Mouse (Mus musculus) adrenal gland, postnatal 10 days (tissue): ENCODE results near the gene Ptprr. TPM values are rescaled to one million over a fixed set of nuclear protein-coding genes. Genes with fewer than 3 reads are reported as not detected.

Experiments used
- DNase-seq: peaks from one replicate; pipeline ENCODE4 v3.0.0; 2021; ENCODE audit warnings: mixed read lengths
- long read RNA-seq, 2 experiments: library from polyadenylated mRNA; stranded (forward); transcript quantifications; one replicate each; pipeline ENCODE4 v2.0.0; 2021
- total RNA-seq, 2 experiments: library from RNA; stranded (reverse); gene quantifications; 2 replicates each; pipeline ENCODE4 v1.2.3; 2021

The Ptprr gene
- total RNA-seq = 1 to 10 TPM; 5.7 to 7.7 TPM
- long read RNA-seq, experiment 1, partial matches to known transcripts = 5 of 7 reads
- long read RNA-seq, experiment 1, other reads (novel, unspliced or antisense) = 0 of 7 reads
- long read RNA-seq, experiment 2, partial matches to known transcripts = 2 of 4 reads
- long read RNA-seq, experiment 2, other reads (novel, unspliced or antisense) = 1 of 4 reads

DNA sequence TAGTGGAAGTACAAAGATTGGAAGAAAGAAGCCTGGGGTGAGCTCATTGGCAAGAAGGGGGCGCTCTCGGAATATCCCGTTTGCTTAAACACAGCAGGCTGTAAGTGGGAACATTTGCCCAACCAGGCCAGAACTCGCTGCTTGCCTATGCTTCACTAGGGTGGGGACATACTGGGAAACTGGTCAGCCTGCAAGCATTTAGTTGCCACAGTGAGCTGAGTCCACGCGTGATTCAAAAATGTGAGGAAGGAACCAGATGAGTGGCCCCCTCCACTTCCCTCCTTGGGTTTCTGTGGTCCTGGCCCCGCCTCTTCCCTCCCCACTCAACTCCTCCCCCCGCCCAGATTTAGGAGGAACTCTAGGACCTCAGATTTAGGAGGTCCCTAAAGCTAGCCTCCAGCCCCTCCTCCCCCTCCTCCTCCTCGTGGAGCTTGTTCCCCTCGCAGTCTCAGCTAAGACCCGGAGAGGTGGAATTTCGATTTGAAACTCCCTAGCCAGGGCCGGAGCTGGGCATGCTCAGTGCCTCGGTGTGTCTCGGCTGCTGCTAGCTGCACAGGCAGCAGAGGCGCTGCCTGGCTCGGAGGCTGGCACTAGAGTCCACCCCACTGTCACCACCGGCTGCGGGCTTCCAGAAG is at the start of gene Ptprr:
TSS of gene Ptprr (plus strand) at position 369 of the 635 bp plus-strand sequence.
- peak; percentile 64 for DNase-seq

DNA sequence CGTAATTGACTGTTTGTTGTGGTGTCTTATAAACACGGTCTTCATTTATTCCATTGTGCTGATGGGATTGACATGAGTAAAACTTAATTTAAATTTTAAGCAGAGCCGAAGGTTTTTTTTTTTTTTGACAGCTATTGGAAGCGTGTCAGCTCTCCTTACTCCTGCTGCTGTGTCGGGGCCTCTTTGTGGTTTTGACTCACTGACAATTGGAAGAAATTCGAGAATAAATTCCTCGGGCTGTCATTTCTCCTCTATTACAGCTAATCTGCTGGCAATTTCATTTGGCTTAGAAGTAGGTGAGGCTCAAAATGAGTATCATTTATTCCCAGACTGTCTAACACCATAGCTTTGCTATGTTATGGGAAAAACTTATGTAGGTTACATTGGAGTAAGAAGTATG is 41.7 kb upstream of the Ptprr start:
- no peak for DNase-seq

DNA sequence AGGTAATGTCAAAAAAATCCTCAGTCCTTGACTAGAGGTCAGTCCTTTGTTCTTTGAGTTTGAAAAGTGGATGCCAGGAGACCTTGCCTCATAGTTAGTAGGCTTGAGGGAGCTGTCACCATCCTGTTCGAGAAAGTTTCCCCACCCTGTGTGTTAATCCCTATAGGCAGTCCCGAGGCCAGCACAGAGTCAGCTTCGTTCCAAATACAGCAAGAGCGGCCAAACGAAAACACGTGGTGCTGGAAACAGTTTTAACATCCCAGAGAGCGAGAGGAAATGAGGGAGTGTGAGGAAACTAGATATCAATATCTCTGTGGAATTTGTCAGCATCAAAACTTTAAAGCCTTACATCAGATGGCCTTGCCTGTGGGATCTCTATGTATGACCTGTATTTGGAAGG is 39.0 kb upstream of the Ptprr start:
- peak; percentile 17 for DNase-seq

DNA sequence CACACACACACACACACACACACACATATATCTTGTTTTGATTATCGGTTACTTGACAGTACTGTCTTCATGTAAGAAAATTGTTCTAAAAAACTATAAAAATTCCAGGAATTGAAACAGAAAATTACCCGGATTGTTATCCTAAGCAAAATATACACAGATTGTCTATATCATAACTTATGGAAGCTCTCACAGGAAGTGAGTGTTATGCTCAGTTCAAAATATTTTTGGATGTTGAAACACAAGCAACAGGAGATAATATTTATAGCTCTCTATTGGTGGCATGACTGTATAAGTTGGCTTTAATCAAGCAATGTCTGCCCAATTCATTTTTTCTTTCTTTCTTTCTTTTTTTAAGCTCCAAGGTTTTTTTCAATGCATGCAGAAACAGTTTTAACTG is 38.0 kb upstream of the Ptprr start:
- no peak for DNase-seq

DNA sequence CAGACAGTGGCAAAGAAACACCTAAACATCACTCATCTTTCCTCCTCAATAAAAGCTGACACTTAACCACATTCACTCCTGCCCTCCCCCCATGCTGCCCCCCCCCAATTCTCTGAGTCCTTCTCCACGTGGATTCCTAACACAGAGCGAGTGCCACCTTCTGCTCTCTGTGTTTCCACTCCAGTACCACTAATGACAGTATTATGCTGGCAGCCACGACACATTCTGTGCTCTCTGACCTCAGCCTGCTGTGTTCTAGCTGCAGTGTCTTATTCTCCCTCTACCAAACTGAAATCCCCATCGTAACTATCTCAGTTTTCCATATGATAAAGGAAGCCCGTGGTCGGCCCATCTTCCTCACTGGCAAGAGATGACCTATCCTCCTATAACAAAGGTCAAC is 33.7 kb upstream of the Ptprr start:
- no peak for DNase-seq

DNA sequence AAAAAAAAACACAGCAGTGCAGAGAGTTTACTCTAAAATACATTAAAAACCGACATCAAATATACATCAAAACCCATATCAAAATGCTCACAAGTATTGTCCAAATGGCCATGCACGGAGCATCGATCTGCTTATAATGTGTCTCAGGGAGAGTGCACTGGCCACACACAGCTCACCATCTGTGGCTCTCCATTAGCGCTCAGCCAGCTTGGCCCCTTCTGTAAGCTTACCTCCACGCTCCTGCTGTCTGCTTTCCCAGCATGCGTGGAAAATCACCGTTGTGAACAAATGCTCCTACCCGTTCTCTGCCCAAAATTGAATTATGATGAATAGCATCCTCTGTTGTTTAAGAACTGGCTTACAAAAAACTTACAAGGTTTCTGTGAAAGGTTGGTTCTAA is 16.2 kb upstream of the Ptprr start:
- no peak for DNase-seq

DNA sequence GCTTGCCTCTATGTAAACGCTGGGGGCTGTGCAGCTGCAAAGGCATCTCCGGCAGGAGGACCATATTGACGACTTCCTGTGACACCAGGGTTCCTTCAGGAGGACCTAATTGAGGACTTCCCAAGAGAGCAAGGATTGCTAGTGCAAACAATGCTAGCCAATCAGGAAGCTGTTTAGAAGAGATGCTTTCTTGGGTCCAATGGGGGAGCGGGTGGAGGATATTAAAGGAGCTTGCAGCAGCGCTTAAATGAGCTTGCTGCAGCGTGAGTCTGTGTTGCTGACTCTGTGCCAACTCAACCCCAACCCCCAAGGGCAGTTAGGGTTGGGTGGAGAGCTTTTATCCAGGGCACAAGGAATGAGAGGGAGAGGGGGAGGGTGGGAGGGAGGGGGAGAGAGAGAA is 11.3 kb upstream of the Ptprr start:
- DNase-seq = no peak

DNA sequence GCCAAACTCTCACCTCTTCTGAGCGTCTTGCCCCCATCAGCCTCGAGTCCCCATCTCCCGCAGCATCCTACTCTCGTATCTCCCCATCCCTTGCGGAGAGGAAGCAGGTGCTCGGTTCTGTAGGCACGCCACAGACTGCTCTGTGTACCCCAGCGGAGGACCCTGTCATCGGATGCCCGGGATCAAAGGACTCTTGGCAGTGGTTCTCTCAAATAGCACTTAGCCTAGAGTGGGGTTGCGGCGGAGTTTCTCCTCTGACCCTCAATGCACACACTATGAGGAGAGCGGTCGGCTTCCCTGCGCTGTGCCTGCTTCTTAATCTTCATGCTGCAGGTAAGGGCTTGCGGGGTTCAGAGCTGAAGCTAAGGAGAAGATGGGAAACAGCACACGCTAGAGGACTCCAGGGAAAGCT is 473 bp downstream of the Ptprr start:
- no peak for DNase-seq

DNA sequence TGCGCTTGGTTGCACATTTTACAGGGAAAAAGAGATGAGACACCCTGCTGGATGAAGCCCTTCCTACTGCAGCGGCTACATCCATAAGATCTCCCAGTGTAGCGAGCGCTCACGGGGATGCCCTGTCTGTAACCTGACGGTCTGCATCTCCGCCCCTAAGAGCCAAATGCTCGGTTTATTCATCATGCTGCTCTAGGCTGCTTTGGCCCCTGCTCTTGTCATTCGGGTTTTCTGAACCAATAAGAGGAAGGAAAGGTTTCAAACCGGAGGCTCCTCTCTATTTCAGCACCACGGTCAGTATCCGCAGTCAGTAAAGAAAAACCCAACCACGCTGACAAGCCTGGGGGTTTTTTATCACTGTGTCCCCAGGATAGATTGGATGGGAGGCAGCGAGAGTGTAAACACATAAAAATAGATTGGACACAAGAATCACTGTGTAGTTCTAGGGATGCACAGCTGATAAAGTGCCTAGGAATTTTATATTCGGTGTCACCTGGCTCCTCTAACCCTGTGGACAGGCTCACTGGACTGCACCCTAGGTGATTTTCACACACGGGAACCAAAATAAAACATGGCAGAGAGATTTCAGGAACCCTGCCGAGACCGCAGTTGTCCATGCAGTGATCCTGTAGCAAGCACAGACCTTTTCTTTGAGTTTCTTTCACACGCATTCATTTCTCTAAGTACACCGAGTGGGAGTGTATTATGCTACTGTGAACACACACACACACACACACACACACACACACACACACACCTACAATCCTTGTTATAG is 1.3 kb downstream of the Ptprr start:
- DNase-seq = peak; percentile 27

DNA sequence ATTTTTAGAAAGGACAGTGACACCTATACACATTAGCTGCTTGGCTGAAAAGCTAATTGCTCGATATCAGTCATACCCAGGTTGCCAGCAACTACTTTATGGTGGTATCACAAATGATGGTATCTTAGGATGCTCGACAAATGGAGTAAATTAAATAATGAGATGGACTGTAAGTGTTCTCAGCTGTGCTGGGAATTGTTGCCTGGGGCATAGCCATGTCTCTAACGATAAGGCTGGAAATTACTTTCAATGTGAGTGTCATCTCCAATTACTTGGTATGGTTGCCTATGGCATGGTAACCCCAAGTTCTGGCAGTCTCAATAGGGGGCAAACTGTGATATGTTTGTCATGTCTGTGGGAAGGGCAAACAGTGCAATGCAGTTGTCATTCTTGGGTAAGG is 3.1 kb downstream of the Ptprr start:
- DNase-seq = no peak

DNA sequence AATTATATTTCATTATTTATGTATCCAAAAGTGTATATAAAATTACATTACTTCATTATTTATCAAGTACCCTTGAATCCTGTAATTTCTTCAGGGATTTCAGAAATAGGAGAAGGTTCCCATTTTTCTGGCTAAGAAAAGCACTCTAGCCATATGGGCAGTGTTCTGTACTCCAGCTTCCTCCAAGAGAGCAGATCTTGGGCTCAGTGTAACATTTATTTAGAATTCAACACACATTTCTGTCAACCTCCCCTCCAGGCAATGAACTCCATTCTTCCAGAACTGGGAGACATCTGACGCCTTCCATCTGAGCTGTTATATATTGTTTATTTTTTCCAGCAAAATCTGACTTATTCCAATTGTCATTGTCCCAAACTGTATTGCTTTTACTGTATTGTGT is 20.1 kb downstream of the Ptprr start:
- DNase-seq = no peak

DNA sequence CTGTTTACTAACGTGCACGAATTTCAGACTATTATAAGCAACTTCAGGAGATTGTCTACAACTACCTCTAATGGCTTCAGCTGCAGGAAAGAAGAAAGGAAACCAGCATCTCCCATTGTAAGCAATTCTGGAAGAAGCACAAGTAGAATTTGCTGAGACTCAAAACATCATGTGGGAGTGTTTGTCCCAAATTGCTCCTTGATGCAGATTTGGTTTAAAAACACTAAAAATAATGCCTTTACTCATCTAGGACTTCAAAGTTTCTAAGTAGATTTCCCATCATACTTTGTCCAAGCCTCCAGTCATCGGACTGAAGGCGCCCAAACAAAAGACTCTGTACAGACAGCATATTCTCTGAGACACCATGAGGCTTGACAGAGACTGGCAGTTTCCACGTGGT is 57.9 kb downstream of the Ptprr start:
- no peak for DNase-seq

DNA sequence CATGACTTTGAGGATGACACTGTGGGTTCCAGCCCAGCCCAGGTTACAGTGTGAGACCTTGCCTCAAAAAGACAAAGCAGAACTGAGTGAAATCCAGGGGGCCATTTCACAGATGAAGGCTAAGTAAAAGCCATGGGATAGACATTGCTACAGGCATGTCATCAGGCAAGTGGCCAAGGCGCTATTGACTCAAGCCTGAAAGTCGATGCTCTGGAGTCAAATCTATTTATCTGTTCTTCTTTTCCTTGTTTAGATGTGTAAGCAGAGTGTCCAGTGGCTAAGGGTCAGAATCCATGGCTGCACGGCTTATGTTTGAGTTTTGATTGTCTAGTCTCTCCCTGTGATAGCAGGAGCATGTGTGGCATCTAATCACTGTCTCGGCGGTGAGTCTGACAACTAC is 60.6 kb downstream of the Ptprr start:
- no peak for DNase-seq

DNA sequence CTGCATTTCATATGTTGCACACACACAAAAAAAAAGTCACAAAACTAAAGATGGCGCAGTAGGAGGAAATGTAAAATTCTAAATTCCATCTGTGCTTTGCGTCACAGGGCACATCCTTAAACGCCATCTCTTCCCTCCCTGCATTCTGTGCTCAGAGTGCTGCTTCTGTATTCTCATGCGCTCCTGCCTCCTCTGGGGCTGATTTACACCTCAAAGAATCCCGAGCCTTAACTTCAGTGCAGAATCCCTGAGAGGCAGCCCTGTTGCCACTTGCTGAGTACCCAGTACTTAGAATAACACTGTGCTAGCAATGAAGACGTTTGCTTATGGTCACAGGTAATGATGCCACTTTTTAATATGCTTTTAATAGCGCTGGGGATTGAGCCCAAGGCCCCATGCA is 61.4 kb downstream of the Ptprr start:
- DNase-seq = no peak

DNA sequence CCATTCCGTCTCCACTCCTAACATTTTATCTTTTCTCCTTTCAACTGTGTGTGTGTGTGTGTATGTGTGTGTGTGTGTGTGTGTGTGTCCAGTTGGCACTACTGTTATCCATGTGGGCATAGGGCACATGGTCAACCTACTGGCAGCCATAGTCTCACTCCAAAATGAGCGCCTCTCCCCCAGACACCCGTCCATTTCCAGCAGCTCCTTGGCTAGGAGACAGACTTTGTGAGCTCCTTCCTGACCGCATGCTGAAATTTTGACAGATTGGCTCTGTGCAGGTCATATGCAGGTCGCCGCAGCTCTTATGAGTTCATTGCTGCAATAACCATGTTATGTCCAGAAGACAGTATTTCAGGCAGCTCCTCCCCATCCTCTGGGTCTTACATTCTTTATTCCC is 62.8 kb downstream of the Ptprr start:
- no peak for DNase-seq

DNA sequence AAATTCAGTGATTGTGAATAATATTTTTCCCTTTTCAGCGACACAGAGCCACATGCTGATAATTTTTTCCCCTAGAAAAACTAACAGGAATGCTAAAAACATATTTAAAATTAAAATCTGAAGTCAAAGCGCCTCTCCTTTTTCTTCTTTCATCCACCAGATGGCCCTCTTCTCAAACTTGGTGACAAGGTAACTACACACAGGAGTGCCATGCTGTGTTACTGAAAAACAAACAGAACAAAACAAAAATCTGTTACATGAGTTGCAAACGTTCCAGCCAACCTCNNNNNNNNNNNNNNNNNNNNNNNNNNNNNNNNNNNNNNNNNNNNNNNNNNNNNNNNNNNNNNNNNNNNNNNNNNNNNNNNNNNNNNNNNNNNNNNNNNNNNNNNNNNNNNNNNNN is 66.0 kb downstream of the Ptprr start:
- DNase-seq = no peak

DNA sequence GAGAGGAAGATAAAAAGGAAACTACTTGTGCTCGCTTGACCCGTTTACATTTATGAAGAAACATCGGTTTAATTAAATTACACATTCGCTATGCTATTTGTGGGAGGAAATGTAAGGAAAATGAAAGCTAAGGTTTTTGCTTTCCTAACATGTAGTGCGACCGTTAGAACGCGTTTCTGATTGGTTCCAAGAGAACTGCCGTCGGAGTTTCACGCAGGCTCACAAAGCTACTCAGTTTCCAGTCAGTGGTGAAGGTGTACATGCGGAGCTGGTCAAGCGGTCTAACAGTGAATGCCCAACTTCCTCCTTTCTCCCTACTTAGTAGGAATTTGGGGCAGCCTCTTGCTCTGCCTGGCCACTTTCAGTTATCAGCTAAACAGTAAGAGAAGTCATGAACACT is 78.5 kb downstream of the Ptprr start:
- DNase-seq = no peak

DNA sequence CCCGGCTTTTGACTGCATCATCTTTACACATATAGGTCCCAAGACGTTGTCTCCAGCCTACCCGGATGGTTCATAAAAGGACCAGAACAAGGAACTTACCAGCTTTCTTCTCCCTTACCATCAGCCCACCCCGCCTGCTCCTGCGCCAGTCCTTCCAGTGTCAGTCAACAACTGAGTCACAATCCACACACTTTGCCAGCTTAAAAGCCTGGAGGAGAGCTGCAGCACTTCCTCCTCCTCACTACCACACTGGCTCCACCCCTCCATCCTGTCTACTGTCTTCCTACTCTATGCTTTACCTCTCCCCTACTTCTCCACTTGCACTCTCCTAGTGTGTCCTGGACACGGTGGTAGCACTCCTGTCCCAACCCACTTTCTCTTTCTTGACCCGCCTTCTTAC is 80.5 kb downstream of the Ptprr start:
- no peak for DNase-seq

DNA sequence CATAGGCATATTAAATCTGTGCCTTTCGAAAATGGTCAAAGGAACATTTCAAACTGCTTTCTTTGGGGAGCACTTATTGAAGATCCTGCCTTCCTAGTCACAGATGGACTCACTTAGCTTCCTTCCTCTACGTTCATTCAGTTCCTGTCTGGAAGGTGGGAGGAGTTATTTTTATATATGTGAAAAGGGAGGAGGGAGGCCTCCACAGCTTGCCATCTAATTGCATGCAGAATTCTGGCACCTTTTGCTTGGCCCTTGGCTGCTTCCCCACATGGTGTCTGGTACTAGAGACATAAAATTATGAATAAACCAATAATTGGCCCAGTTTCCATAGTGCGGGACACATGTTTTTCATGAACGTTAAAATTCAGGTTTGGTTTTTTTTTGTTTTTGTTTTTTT is 90.2 kb downstream of the Ptprr start:
- no peak for DNase-seq

DNA sequence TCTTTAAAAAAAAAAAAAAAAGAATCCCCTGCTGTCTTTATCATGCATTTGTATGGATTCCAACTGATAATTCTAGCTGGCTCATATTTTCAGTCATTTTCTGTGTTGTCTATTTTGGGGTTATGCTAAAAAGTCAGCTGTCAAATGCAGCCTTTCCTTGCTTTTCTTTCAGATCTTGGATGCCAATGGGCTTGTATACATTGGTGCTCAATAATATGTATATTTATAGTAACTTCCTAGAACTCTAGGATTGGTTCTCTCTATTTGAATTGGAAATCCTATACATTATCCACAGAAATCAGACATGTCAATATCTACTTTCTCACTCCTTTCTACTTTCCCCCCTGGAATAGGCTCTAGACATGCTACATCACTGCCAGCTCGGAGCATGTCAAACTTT is 90.7 kb downstream of the Ptprr start:
- DNase-seq = no peak

DNA sequence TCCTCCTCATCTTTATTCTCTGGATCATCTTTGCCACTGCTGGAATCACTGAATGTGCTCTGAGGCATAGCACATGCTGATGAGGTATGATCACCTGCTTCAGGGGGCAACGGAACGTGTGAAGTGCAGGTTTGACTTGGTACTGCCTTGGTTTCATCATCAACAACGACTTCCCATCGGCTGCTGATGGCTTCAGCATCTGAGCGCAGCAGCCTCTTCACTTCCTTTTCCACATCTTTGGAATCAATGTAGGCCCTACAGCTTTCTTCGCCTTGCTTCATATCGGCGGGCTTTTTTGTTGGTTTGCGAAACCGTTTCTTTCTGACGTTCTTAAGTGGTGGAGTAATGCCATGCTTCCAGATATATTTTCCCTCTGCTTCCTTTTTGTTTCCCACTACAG is 94.9 kb downstream of the Ptprr start:
- DNase-seq = no peak

DNA sequence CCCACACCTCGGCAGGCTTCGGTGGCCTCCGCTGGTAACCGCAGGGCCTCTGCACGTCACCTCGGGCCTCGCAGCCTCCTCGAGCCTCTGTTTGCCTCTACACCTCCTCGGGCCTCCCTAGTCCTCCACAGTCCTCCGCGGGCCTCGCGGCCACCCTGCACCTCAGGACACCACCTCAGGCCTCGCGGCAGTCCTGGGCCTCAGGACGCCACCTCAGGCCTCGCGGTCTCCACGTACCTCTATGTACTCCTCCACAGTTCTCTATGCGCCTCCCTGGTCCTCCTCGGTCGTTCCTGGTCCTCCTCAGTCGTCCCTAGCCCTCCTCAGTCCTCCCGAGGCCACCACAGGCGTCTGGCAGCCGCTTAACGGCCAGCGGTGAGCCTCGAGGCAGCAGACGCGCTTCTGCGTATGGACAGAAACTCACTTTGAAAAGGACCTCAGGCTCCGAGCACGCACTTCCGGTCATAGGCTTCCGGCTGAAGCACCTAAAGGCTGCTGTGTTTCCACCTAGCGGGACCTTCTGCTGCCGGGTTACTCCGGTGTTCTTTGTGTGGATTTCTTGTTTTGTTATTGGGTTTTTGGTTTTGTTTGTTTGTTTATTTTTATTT is 96.0 kb downstream of the Ptprr start, which contains the start of gene 4933416C03Rik:
TSS of gene 4933416C03Rik (minus strand) at position 51 of the 608 bp plus-strand sequence.
- no peak for DNase-seq
